Mouse (Mus musculus): ENCODE measurements at regions not wholly inside any gene's neighbourhood (a gene's known extent, or its start where the extent isn't known, plus 50 kb on each side); places are given as distances from the start of the nearest gene placed in this dataset.

DNA sequence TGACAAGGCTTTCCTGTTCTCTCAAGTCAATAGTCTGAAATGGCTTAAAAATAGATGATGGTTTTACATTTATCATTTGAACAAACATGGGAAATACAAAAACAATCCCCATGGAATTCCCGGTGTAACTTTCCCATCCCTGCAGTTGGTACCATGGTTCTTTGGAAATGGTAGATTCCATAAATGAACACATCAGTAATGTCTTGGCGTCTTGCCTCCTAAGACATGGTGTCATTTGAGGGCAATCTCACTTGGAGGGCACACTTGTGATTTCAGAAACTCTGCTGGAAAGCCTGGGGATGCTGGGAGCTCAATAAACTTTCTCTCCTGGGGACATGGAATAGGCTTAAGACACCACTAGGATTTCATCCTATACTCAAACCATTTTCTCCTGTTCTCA is 306.8 kb downstream of the Nuf2 start:
- no peak for DNase-seq (ENCODE audit: low spot score)
- WGBS: 93% methylated on average over 2 of the region's 2 CpGs
- H3K4me1 ChIP-seq (ENCODE audit: insufficient read depth, low read length): no peaks in the 10 kb centered on the region
- no peak overlapping the region for H3K4me2 ChIP-seq (ENCODE audit: low read depth, low read length, poor library complexity, severe bottlenecking)
- H3K36me3 ChIP-seq (ENCODE audit: insufficient read depth, low read length): no peaks in the 10 kb centered on the region
- H3K4me3 ChIP-seq (ENCODE audit: low read depth, low read length): no peak overlapping the region
- no peak for TF ChIP-seq CTCF (IDR thresholded peaks at IDR 0.05)
- ATAC-seq (ENCODE audit: low FRiP score): no peak
- H3K27ac ChIP-seq (ENCODE audit: low read depth, low read length): no peak overlapping the region
- no peaks in the 10 kb centered on the region for H3K9me3 ChIP-seq (ENCODE audit: low read length)
- H3K27me3 ChIP-seq (ENCODE audit: insufficient read depth, low read length): no peaks in the 10 kb centered on the region
- no peak overlapping the region for H3K9ac ChIP-seq (replicated peaks; ENCODE audit: low read length, poor library complexity, severe bottlenecking)

DNA sequence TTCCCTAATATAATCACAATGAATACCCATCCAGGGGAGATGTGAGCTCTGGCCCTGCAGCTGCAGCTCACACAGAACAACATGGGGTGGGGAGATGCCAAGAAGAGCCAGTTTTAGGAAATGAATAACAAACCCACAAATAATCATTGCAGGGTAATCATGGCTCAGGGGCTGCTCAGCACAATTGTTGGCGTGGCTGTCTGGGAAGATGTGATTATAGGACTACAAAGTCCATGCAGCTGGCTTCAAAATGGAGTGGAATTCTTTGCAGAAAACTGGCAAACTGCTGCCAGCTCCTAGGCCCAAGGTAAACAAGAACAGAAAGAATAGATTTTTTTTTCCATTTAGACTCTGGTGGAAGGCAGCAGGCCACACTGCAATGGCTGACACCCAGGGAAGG is 343.6 kb downstream of the Nuf2 start:
- Histone ChIP-seq H3K4me2 (ENCODE audit: low read depth, low read length, poor library complexity, severe bottlenecking) (no peak overlapping the region), H3K4me1 (ENCODE audit: insufficient read depth, low read length) (no peaks in the 10 kb centered on the region), H3K9ac (replicated peaks; ENCODE audit: low read length, poor library complexity, severe bottlenecking) (no peak overlapping the region), H3K27ac (ENCODE audit: low read depth, low read length) (no peak overlapping the region), H3K27me3 (ENCODE audit: insufficient read depth, low read length) (no peaks in the 10 kb centered on the region), H3K9me3 (ENCODE audit: low read length) (no peaks in the 10 kb centered on the region), H3K4me3 (ENCODE audit: low read depth, low read length) (no peak overlapping the region), H3K36me3 (ENCODE audit: insufficient read depth, low read length) (no peaks in the 10 kb centered on the region)
- DNase-seq (ENCODE audit: low spot score) (peak; percentile 4), ATAC-seq (ENCODE audit: low FRiP score) (no peak)
- 31% methylated on average over 1 of the region's 1 CpGs for WGBS
- TF ChIP-seq CTCF (IDR thresholded peaks at IDR 0.05): no peak

DNA sequence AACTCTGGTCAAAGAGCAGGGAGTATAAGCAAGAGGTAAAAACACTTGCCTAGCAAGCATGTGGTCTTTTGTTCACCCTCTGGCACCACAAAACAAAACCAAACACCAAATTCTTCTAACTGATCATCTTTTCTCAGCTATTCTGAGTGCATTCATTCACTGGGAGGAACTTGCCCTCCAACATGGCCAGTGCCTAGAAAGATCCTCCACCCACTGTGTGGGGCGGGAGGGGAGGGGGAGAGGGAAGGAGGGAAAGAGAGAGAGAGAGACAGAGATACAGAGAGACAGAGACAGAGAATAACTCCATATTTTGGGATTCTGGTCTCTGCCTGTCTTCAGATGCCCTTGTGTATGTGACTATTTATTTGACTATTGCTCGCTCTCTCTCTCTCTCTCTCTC is 360.9 kb downstream of the Nuf2 start:
- Histone ChIP-seq H3K36me3 (ENCODE audit: insufficient read depth, low read length) (no peaks in the 10 kb centered on the region), H3K9ac (replicated peaks; ENCODE audit: low read length, poor library complexity, severe bottlenecking) (no peak overlapping the region), H3K27me3 (ENCODE audit: insufficient read depth, low read length) (no peaks in the 10 kb centered on the region), H3K27ac (ENCODE audit: low read depth, low read length) (no peak overlapping the region), H3K4me3 (ENCODE audit: low read depth, low read length) (no peak overlapping the region), H3K4me1 (ENCODE audit: insufficient read depth, low read length) (no peaks in the 10 kb centered on the region), H3K4me2 (ENCODE audit: low read depth, low read length, poor library complexity, severe bottlenecking) (no peak overlapping the region), H3K9me3 (ENCODE audit: low read length) (no peaks in the 10 kb centered on the region)
- ATAC-seq (ENCODE audit: low FRiP score) (no peak), DNase-seq (ENCODE audit: low spot score) (no peak)
- WGBS: 84% methylated on average over 2 of the region's 2 CpGs
- TF ChIP-seq CTCF (IDR thresholded peaks at IDR 0.05): no peak

DNA sequence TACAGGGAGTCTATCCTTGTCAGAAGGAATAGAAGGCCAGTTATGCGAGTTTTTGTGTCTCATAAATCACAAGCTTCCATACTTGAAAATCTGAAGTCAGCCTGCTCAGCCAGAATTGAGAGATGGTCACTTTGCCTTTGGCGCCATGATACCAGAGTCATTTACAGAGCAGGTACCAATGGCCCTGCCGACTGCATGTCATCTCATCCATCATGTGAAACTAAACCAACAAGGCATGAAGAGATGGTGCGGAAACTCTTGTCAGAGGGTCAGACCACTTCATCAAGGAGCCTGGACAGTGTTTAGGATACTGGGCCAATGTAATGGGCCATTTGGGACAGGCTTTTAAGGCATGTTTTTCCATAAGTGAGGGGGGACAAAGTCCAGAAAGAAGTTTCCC is 363.2 kb downstream of the Nuf2 start:
- no peak for ATAC-seq (ENCODE audit: low FRiP score)
- Histone ChIP-seq H3K36me3 (ENCODE audit: insufficient read depth, low read length) (no peaks in the 10 kb centered on the region), H3K9me3 (ENCODE audit: low read length) (no peaks in the 10 kb centered on the region), H3K4me1 (ENCODE audit: insufficient read depth, low read length) (no peaks in the 10 kb centered on the region), H3K4me3 (ENCODE audit: low read depth, low read length) (no peak overlapping the region), H3K9ac (replicated peaks; ENCODE audit: low read length, poor library complexity, severe bottlenecking) (no peak overlapping the region), H3K27me3 (ENCODE audit: insufficient read depth, low read length) (no peaks in the 10 kb centered on the region), H3K27ac (ENCODE audit: low read depth, low read length) (no peak overlapping the region), H3K4me2 (ENCODE audit: low read depth, low read length, poor library complexity, severe bottlenecking) (no peak overlapping the region)
- no peak for TF ChIP-seq CTCF (IDR thresholded peaks at IDR 0.05)
- 95% methylated on average over 4 of the region's 4 CpGs for WGBS
- DNase-seq (ENCODE audit: low spot score): no peak

DNA sequence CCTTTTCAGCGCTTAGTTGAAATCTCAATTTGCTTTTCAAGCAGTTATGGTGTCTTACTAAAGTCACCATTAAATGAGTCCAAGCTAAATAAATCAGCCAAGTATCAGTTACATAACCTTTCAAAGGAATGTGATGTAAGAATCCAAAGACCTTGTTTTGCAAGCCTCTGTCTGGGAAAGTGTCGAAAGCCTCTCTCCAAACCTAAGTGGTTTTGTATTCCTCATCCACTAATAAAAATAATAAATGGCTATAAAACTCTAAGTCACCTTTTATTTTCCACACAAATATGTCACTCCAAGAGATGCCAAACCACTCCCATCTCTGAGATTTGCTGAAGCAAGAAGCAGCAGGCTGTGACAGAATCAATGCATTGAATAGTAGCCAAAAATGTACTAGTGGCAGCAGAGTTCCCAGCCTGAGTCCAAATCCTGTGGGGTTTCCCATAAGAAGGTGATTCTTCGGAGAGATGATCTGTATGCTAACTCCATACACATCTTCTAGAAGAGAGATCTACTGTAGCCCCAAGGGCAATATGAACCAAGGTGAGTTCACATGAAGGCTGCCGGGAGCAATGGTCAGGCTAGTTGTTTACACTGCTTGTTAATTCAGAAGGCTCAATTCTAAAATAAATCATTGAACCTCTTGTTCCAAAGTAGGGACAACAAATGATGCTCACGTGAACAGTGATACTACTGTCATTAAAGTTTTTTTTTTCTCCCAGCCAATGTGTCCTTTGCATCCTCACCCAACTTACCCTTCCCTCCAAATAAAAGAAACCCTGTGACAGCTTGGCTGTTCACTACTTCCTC is 365.0 kb downstream of the Nuf2 start:
- 89% methylated on average over 5 of the region's 5 CpGs for WGBS
- Histone ChIP-seq H3K27me3 (ENCODE audit: insufficient read depth, low read length) (no peaks in the 10 kb centered on the region), H3K9me3 (ENCODE audit: low read length) (no peaks in the 10 kb centered on the region), H3K9ac (replicated peaks; ENCODE audit: low read length, poor library complexity, severe bottlenecking) (no peak overlapping the region), H3K27ac (ENCODE audit: low read depth, low read length) (no peak overlapping the region), H3K36me3 (ENCODE audit: insufficient read depth, low read length) (no peaks in the 10 kb centered on the region), H3K4me2 (ENCODE audit: low read depth, low read length, poor library complexity, severe bottlenecking) (no peak overlapping the region), H3K4me1 (ENCODE audit: insufficient read depth, low read length) (no peaks in the 10 kb centered on the region), H3K4me3 (ENCODE audit: low read depth, low read length) (no peak overlapping the region)
- no peak for DNase-seq (ENCODE audit: low spot score)
- TF ChIP-seq CTCF (IDR thresholded peaks at IDR 0.05): no peak
- no peak for ATAC-seq (ENCODE audit: low FRiP score)

DNA sequence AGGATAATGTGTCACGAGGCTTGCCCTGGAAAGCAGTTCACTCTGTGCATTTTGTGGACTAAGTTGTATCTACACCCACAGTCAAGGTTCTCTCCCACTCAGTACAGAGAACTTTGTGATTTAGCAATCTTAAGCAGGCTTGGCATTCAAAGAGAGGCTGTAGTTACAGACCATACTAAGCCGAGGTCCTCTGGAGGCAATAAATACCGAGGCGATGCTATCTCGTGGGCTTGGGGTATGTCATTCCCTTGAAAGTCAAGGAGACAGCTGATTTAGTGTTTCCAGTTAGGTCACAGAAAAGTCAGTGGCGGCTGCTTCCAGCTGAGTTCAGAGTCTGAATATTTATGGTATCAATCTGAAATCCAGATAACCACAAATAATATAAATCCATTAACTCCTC is 370.4 kb downstream of the Nuf2 start:
- no peak overlapping the region for H3K9ac ChIP-seq (replicated peaks; ENCODE audit: low read length, poor library complexity, severe bottlenecking)
- no peak overlapping the region for H3K4me2 ChIP-seq (ENCODE audit: low read depth, low read length, poor library complexity, severe bottlenecking)
- no peaks in the 10 kb centered on the region for H3K27me3 ChIP-seq (ENCODE audit: insufficient read depth, low read length)
- H3K9me3 ChIP-seq (ENCODE audit: low read length): no peaks in the 10 kb centered on the region
- 80% methylated on average over 6 of the region's 6 CpGs for WGBS
- TF ChIP-seq CTCF (IDR thresholded peaks at IDR 0.05): no peak
- ATAC-seq (ENCODE audit: low FRiP score) (no peak), DNase-seq (ENCODE audit: low spot score) (no peak)
- no peak overlapping the region for H3K27ac ChIP-seq (ENCODE audit: low read depth, low read length)
- H3K36me3 ChIP-seq (ENCODE audit: insufficient read depth, low read length): no peaks in the 10 kb centered on the region
- H3K4me1 ChIP-seq (ENCODE audit: insufficient read depth, low read length): no peaks in the 10 kb centered on the region
- H3K4me3 ChIP-seq (ENCODE audit: low read depth, low read length): no peak overlapping the region
